Comparison of ENCODE assay signal across 8 mouse cellular contexts in genomic region chr13:48639570-48639969, GRCm38 (mm10). TPM values are rescaled to one million over a fixed set of nuclear protein-coding genes. Genes with fewer than 3 reads are reported as not detected.
DNase-seq lines count a peak whose midpoint lies in the region; ATAC-seq lines count a peak whose summit lies in the region.
"Had no signal": no experiment of that assay in that cellular context is flagged by ENCODE, and none has a peak within 500 bp of the region (broad histone marks: within the 10 kb centered on the region; RNA-seq: fewer than 3 reads in every experiment).

No protein-coding gene starts in this region.

- intact Hi-C loops in heart, postnatal 14 days (cut with DNase I), result loop anchor here (1.0 to 2.0 kb wide), 2 partner anchors 67 to 111 kb away; no protein-coding TSS in a partner anchor
- intact Hi-C loops in left cerebral cortex, postnatal 14 days (cut with DNase I), result loop anchor here (1.0 kb wide), 1 partner anchor 111 kb away; no protein-coding TSS in a partner anchor

- no peak overlapping the region for H3K9ac ChIP-seq in midbrain, embryonic 14.5 days (replicated peaks; ENCODE audit: low read length)
- H3K9ac ChIP-seq in midbrain, embryonic 15.5 days, result no peak overlapping the region
- H3K9ac ChIP-seq in neural tube, embryonic 15.5 days (replicated peaks), result no peak overlapping the region

- no peak overlapping the region for H3K27ac ChIP-seq in midbrain, embryonic 14.5 days (replicated peaks; ENCODE audit: low read depth, low read length)
- H3K27ac ChIP-seq in midbrain, embryonic 15.5 days, result no peak overlapping the region
- no peak overlapping the region for H3K27ac ChIP-seq in neural tube, embryonic 15.5 days (replicated peaks)

- H3K4me2 ChIP-seq in midbrain, embryonic 14.5 days (ENCODE audit: low read length), result no peak overlapping the region
- H3K4me2 ChIP-seq in midbrain, embryonic 15.5 days, result no peak overlapping the region
- no peak overlapping the region for H3K4me2 ChIP-seq in neural tube, embryonic 15.5 days

- no peak overlapping the region for H3K4me3 ChIP-seq in midbrain, embryonic 14.5 days (replicated peaks; ENCODE audit: low read depth, low read length)
- no peak overlapping the region for H3K4me3 ChIP-seq in midbrain, embryonic 15.5 days
- no peak overlapping the region for H3K4me3 ChIP-seq in neural tube, embryonic 15.5 days (replicated peaks)

- H3K4me1 ChIP-seq in midbrain, embryonic 14.5 days (ENCODE audit: control insufficient read depth, insufficient read depth, low read length), result no peaks in the 10 kb centered on the region
- no peaks in the 10 kb centered on the region for H3K4me1 ChIP-seq in midbrain, embryonic 15.5 days
- no peaks in the 10 kb centered on the region for H3K4me1 ChIP-seq in neural tube, embryonic 15.5 days

- DNase-seq in midbrain, embryonic 14.5 days, result peak; percentile 92
- peak; percentile 80 for DNase-seq in NIH3T3 (ENCODE audit: low read depth)
- DNase-seq in cerebellum, adult 9-11 months, result peak; percentile 51
- peak; percentile 39 to 67 for DNase-seq in heart, postnatal 14 days
- DNase-seq in left cerebral cortex, postnatal 14 days (ENCODE audit: low spot score in 2 of 2), result peak; percentile 81 to 85

- H3K27me3 ChIP-seq in midbrain, embryonic 14.5 days (ENCODE audit: control insufficient read depth, insufficient read depth, low read length), result no peaks in the 10 kb centered on the region
- no peaks in the 10 kb centered on the region for H3K27me3 ChIP-seq in midbrain, embryonic 15.5 days (replicated peaks)
- H3K27me3 ChIP-seq in neural tube, embryonic 15.5 days (replicated peaks), result no peaks in the 10 kb centered on the region

- no peaks in the 10 kb centered on the region for H3K36me3 ChIP-seq in midbrain, embryonic 14.5 days (ENCODE audit: control insufficient read depth, insufficient read depth, low read length)
- H3K36me3 ChIP-seq in midbrain, embryonic 15.5 days (replicated peaks), result no peaks in the 10 kb centered on the region
- H3K36me3 ChIP-seq in neural tube, embryonic 15.5 days, result no peaks in the 10 kb centered on the region

- H3K9me3 ChIP-seq in midbrain, embryonic 14.5 days (ENCODE audit: control insufficient read depth, low read length), result no peaks in the 10 kb centered on the region
- no peaks in the 10 kb centered on the region for H3K9me3 ChIP-seq in midbrain, embryonic 15.5 days
- H3K9me3 ChIP-seq in neural tube, embryonic 15.5 days (replicated peaks), result no peaks in the 10 kb centered on the region

- ATAC-seq in midbrain, embryonic 14.5 days (ENCODE audit: low FRiP score, low TSS enrichment), result no peak
- no peak for ATAC-seq in midbrain, embryonic 15.5 days (replicated peaks)
- 0 out of 2 replicates have a peak, but pooled peaks have one; percentile 47 for ATAC-seq in neural tube, embryonic 15.5 days (ENCODE audit: low FRiP score)

RNA-seq across cellular contexts. Expression of gene Ptpdc1, which starts 14.1 kb away (rescaled TPM):
- polyA plus RNA-seq in midbrain, embryonic 14.5 days (2014; fragmentation: Nextera tagmentation; extraction: Ambion mirVana), result 17.5 and 20.0 TPM in 2 replicates
- polyA plus RNA-seq in midbrain, embryonic 15.5 days (2015; fragmentation: Nextera tagmentation; extraction: Ambion mirVana), result 16.1 and 18.6 TPM in 2 replicates
- 1 to 10 TPM; 5.7 to 6.3 TPM for total RNA-seq in heart, postnatal 14 days (2021)
- 10 to 100 TPM; 22.7 to 25.5 TPM for total RNA-seq in left cerebral cortex, postnatal 14 days (2021)
- 15.2 and 17.5 TPM in 2 replicates for polyA plus RNA-seq in neural tube, embryonic 15.5 days (2015; fragmentation: Nextera tagmentation; extraction: Ambion mirVana)

RNA-seq across cellular contexts. Expression of gene Barx1, which starts 23.2 kb away (rescaled TPM):
- not detected in 2 replicates for polyA plus RNA-seq in midbrain, embryonic 14.5 days (2014; fragmentation: Nextera tagmentation; extraction: Ambion mirVana)
- polyA plus RNA-seq in midbrain, embryonic 15.5 days (2015; fragmentation: Nextera tagmentation; extraction: Ambion mirVana), result not detected in 2 replicates
- not detected for total RNA-seq in heart, postnatal 14 days (2021)
- total RNA-seq in left cerebral cortex, postnatal 14 days (2021), result not detected
- 0.14 and 0.80 TPM in 2 replicates for polyA plus RNA-seq in neural tube, embryonic 15.5 days (2015; fragmentation: Nextera tagmentation; extraction: Ambion mirVana)
- polyA plus RNA-seq: gonadal fat pad, adult 2 months had no signal
